Mouse (Mus musculus) kidney, embryonic 15.5 days (tissue): Measurements from ENCODE around the gene St6galnac3. TPM values are rescaled to one million over a fixed set of nuclear protein-coding genes. Genes with fewer than 3 reads are reported as not detected.
A peak's percentile ranks its signal among the peaks of the same experiment; 100 is the strongest.

Source experiments
- ATAC-seq: fragments of 200-750 bp; cut with Nextera tagmentation; replicated peaks from 2 replicates; pipeline ENCODE4 v1.8.0; 2017; ENCODE audit warnings: moderate TSS enrichment; ENCODE audit not compliant: low FRiP score
- H3K27ac ChIP-seq: fragments of 300-500 bp; sonication (generic); 2 replicates; pipeline ENCODE4 v1.5.1; 2015; ENCODE audit warnings: mild to moderate bottlenecking, inconsistent platforms
- H3K27me3 ChIP-seq: fragments of 300-500 bp; sonication (generic); 2 replicates; pipeline ENCODE4 v1.6.1; 2015; ENCODE audit warnings: inconsistent platforms
- H3K36me3 ChIP-seq: fragments of 300-500 bp; sonication (generic); 2 replicates; pipeline ENCODE4 v1.6.1; 2015; ENCODE audit warnings: inconsistent platforms
- H3K4me1 ChIP-seq: fragments of 300-500 bp; sonication (generic); 2 replicates; pipeline ENCODE4 v1.6.1; 2015; ENCODE audit warnings: inconsistent platforms
- H3K4me2 ChIP-seq: fragments of 300-500 bp; sonication (generic); 2 replicates; pipeline ENCODE4 v1.6.1; 2015; ENCODE audit warnings: moderate library complexity, mild to moderate bottlenecking, inconsistent platforms
- H3K4me3 ChIP-seq: fragments of 300-500 bp; sonication (generic); replicated peaks from 2 replicates; pipeline ENCODE4 v1.5.1; 2015; ENCODE audit warnings: mild to moderate bottlenecking, inconsistent platforms
- H3K9ac ChIP-seq: fragments of 300-500 bp; sonication (generic); 2 replicates; pipeline ENCODE4 v1.6.1; 2015; ENCODE audit warnings: mild to moderate bottlenecking, inconsistent platforms
- H3K9me3 ChIP-seq: fragments of 300-500 bp; sonication (generic); replicated peaks from 2 replicates; pipeline ENCODE4 v1.6.1; 2016; ENCODE audit warnings: inconsistent platforms
- WGBS: fragments of 180-500 bp; shearing (Covaris S2); methylation state at CpG from one replicate; pipeline ENCODE4 v1.1.7; 2015; ENCODE audit warnings: mixed read lengths; 5-methylcytosine and 5-hydroxymethylcytosine counted together
- polyA plus RNA-seq: library from polyadenylated mRNA; unstranded; fragments of >200 nt; fragmentation: Nextera tagmentation; extraction: Ambion mirVana; gene quantifications from 2 replicates; pipeline ENCODE4 v1.2.1, GENCODE M21; 2015

The St6galnac3 gene
- polyA plus RNA-seq, 1 experiment from 2014 or later: 65.5 TPM

DNA sequence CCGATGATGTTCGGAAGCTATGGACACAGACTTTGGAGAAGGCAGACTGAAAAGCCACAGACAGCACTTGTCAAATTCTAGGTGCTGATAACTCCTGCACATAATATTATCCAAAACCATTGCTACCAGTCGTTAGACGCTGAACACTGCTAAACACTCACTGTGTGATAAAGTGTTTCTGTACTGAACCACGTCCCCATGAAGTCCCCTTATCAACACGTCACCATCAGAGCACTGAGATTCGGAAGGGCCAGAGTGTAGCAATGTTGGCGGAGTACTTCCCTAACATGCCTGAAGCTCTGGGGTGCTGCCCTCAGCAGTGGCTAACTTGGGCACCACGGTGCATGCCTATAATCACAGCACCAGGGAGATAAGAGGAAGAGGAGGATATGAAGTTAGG lies 43.3 kb downstream of the St6galnac3 start:
- no peaks in the 10 kb centered on the region for H3K27me3 ChIP-seq
- no peaks in the 10 kb centered on the region for H3K9me3 ChIP-seq
- peaks cover 42% of the 10 kb centered on the region for H3K4me1 ChIP-seq
- H3K27ac ChIP-seq: no peak overlapping the region
- no peak for ATAC-seq
- no peaks in the 10 kb centered on the region for H3K36me3 ChIP-seq
- H3K4me2 ChIP-seq: no peak overlapping the region
- no peak overlapping the region for H3K4me3 ChIP-seq
- 90% methylated on average over 9 of the region's 9 CpGs for WGBS
- H3K9ac ChIP-seq: no peak overlapping the region

DNA sequence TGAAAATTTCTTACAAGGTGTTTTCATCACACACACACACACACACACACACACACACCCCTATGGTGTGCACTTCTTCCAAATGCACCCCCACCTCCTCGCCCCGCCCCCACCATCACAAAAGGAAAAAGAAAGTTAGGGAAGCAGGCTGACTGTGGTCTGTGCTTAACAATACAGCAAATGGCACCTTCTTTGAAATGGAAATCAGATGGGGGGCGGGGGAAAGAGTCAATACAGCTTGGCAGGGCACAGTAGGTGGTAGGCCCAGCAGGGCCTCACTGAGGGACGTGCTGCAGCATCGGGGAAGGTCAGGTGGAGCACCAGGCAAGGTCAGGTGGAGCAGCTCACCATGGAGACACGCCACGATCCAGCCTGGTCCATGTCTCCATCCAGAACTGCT lies 49.1 kb downstream of the St6galnac3 start:
- no peak for ATAC-seq
- H3K4me1 ChIP-seq: peaks cover 57% of the 10 kb centered on the region
- WGBS: 40% methylated on average over 7 of the region's 7 CpGs
- no peak overlapping the region for H3K9ac ChIP-seq
- no peak overlapping the region for H3K4me2 ChIP-seq
- H3K4me3 ChIP-seq: no peak overlapping the region
- no peaks in the 10 kb centered on the region for H3K27me3 ChIP-seq
- 0 out of 2 replicates have a peak overlapping the region, but pooled peaks have one; percentile 20 for H3K27ac ChIP-seq
- H3K36me3 ChIP-seq: no peaks in the 10 kb centered on the region
- H3K9me3 ChIP-seq: no peaks in the 10 kb centered on the region

DNA sequence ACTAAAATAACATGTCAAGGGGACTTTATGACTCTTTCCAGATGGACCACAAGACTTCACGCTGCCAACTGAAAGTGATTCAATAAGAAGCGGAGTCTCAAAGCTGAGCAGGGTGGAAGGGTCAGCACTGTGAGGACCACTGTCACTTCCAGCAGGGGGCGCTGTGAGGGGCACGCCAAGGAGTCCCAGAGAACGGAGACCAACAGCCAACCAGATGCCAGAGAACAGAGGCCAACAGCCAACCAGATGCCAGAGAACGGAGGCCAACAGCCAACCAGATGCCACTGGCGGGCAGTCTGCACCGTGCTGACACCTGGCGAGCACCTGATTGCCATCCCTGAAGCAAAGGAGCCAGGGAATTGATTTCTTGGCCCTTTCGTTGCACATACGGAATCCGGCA lies 49.9 kb downstream of the St6galnac3 start:
- ATAC-seq: peak; percentile 38; the same call in 1 of the 2 replicates
- H3K27ac ChIP-seq: no peak overlapping the region
- H3K9me3 ChIP-seq: no peaks in the 10 kb centered on the region
- H3K9ac ChIP-seq: no peak overlapping the region
- H3K4me2 ChIP-seq: no peak overlapping the region
- no peak overlapping the region for H3K4me3 ChIP-seq
- H3K36me3 ChIP-seq: no peaks in the 10 kb centered on the region
- 44% methylated on average over 12 of the region's 12 CpGs for WGBS
- peaks cover 63% of the 10 kb centered on the region for H3K4me1 ChIP-seq
- H3K27me3 ChIP-seq: no peaks in the 10 kb centered on the region

DNA sequence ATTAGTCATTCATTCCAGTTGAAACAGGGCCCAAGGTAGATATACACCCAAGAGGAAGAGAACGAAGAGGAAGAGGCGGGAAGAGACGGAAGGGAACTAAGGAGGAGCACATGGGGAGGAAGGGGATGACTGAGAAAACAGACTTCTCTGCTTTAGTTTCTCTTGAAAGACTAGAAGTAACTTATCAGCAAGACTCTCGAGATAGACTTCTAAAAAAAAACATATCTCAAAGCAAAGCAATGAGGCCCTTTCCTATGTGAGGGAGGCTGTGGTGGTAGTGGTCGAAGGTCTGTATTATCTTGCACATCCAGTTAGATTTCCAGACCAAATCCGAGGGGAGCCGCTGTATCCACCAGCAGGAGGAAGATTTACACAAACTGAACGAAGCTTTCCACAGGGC lies 50.6 kb downstream of the St6galnac3 start:
- H3K4me2 ChIP-seq: no peak overlapping the region
- no peak overlapping the region for H3K9ac ChIP-seq
- no peak overlapping the region for H3K27ac ChIP-seq
- no peak overlapping the region for H3K4me3 ChIP-seq
- WGBS: 74% methylated on average over 8 of the region's 8 CpGs
- ATAC-seq: no peak
- peaks cover 70% of the 10 kb centered on the region for H3K4me1 ChIP-seq
- no peaks in the 10 kb centered on the region for H3K27me3 ChIP-seq
- no peaks in the 10 kb centered on the region for H3K9me3 ChIP-seq
- no peaks in the 10 kb centered on the region for H3K36me3 ChIP-seq

DNA sequence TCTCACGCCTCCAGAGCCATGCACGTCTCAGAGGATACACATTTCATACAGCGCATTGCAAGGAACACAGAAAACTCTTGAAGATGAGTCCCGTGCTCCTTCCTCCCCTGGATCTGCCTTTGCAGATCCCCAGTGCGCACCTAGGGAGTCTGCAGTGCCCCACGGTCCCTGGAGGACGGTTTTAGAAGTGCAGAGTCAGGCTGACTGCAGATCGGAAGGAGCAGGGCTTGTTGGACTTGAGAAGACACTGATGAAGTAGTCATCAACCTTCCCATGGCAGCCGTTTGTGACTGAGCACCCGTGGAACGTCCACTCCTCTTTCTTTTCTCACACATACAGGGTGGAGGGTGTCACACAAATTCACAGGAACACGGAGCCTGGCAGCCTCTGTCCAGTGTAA lies 51.5 kb downstream of the St6galnac3 start:
- Histone ChIP-seq H3K9me3 (no peaks in the 10 kb centered on the region), H3K4me3 (no peak overlapping the region), H3K4me2 (no peak overlapping the region), H3K9ac (no peak overlapping the region), H3K4me1 (peaks cover 76% of the 10 kb centered on the region), H3K27ac (no peak overlapping the region), H3K36me3 (no peaks in the 10 kb centered on the region), H3K27me3 (no peaks in the 10 kb centered on the region)
- 86% methylated on average over 12 of the region's 12 CpGs for WGBS
- ATAC-seq: no peak

DNA sequence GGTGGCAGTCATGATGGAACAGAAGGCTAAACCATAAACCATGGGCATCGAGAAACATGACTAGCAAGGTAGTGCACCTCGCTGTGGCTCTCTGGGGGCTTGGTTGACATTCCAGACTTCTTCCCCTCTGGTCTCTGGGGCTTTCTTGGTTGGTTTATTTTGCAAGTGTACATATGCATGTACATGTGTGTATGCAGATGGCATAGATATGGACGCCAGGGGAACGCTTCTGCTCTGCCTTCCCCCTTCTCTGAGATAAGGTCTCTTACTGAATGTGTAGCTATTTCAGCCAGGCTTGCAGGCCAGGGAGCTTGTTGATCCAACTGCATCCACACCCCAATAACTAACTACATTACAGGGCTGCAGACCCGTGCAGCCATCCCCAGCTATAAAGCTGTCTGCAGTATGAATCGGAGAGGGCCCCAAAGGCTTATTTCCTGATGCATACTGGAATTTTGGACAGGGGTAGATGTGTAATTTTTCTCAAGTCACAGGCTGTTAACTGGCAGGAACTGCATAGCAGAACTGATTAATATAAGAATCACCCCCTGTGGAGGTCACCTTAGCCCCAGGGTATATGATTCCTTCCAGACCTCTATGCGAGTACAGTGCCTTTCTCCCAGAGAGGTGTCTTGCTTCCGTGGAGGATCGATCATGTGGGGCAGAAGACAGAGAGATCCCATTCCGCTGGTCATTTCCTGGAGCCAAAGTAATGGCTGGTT lies 53.9 kb downstream of the St6galnac3 start:
- peak overlapping the region; percentile 59 for H3K27ac ChIP-seq
- no peaks in the 10 kb centered on the region for H3K27me3 ChIP-seq
- ATAC-seq: no peak
- peaks cover 66% of the 10 kb centered on the region for H3K4me1 ChIP-seq
- no peak overlapping the region for H3K4me3 ChIP-seq
- H3K36me3 ChIP-seq: no peaks in the 10 kb centered on the region
- H3K9ac ChIP-seq: no peak overlapping the region
- WGBS: 46% methylated on average over 10 of the region's 10 CpGs
- H3K4me2 ChIP-seq: no peak overlapping the region
- no peaks in the 10 kb centered on the region for H3K9me3 ChIP-seq

DNA sequence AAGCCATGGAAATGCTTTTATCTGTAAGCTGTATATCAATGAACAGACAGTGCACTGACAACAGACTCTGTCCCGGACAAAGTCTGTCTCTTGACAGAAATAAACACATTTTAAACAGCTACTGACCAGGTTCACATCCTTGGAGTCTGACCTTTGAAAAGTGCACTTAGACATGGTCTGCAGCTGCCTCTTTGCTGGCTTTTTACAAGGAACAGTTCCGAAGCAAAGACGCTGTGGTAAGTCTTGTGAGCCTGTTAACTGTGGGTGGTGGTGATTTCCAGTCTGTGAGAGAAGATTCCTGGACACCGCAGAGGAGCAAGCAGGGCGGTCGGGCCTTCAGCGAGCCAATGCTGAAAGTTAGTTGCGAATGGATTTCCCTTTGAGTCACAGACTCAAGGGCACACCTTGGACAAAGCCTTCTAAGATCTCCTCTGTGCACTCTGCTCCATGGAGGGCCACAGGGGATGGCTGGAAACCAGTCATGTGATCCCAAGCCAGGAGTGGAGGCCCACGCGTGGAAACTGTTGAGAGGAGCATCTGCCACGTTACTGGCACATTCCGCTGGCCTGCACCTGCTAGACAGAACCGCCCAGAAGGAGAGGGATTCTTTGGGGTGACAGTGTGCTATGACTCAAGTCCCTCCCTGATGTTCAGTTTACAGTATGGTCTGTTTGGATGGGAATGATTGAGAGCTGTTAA lies 55.1 kb downstream of the St6galnac3 start:
- ATAC-seq: no peak
- H3K9ac ChIP-seq: no peak overlapping the region
- H3K36me3 ChIP-seq: no peaks in the 10 kb centered on the region
- H3K4me2 ChIP-seq: no peak overlapping the region
- no peaks in the 10 kb centered on the region for H3K9me3 ChIP-seq
- H3K4me1 ChIP-seq: peaks cover 62% of the 10 kb centered on the region
- 79% methylated on average over 13 of the region's 13 CpGs for WGBS
- no peaks in the 10 kb centered on the region for H3K27me3 ChIP-seq
- peak overlapping the region; percentile 65 for H3K27ac ChIP-seq
- no peak overlapping the region for H3K4me3 ChIP-seq

DNA sequence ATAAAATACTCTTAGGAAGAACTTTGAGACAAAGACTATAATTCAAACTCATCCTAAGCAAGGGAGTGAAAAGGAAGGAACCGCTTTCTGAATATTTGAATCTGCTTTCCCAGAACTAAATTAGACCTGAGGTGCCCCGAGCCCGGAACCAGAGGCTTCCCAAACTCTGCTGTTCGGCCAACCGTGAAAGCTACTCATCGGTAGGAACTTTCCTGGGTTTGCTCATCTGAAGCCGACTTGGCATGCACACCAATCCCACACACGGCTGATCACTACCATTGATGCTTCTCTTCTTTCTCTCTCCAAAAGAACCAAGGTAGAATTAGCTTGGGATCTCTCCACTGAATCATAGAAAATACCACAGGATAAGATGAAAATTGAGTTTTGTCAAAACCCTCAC lies 55.6 kb downstream of the St6galnac3 start:
- WGBS: 27% methylated on average over 8 of the region's 8 CpGs
- Histone ChIP-seq H3K4me1 (peaks cover 64% of the 10 kb centered on the region), H3K27me3 (no peaks in the 10 kb centered on the region), H3K27ac (peak overlapping the region; percentile 65), H3K9me3 (no peaks in the 10 kb centered on the region), H3K9ac (no peak overlapping the region), H3K36me3 (no peaks in the 10 kb centered on the region), H3K4me3 (no peak overlapping the region), H3K4me2 (no peak overlapping the region)
- ATAC-seq: no peak

DNA sequence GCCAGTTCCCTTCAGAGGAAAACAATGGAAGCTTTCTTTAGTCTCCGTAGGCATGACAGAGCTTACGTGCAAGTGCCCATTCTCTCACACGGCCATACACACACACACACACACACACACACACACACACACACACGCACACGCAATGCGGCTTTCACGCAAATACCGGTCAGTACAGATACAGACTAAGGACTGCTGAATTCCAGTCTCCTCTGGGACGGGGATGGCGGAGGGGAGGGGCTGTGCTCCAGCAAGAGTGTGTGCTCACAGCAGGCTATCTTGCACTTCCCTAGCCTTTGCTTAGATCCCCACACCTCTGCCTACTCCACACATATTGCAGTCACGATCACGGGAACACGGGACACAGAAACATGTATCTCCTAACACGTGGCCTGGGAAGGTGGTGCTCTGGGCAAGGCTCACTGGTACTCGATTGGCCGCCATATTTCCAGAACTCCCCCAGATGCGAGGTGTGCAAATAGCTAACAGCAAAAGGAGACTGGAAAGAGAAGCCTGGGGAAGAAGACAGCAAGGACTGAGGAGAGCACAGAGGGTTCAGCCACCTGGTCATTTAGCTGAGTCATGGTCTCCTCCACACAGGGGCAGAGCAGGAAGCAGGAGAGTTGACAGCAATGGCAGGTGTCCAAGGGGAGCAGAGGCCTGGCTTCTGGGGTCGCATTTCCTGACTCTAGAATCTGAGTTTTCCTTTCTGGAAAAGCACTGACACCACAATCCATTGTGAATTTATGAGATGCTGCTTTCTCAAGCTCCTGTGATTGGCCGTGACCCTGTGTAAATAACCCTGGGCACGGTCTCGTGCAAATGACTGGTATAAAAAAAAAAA lies 56.3 kb downstream of the St6galnac3 start:
- Histone ChIP-seq H3K4me2 (no peak overlapping the region), H3K4me3 (no peak overlapping the region), H3K27ac (peak overlapping the region; percentile 65), H3K9me3 (no peaks in the 10 kb centered on the region), H3K27me3 (no peaks in the 10 kb centered on the region), H3K36me3 (no peaks in the 10 kb centered on the region), H3K4me1 (peaks cover 71% of the 10 kb centered on the region), H3K9ac (no peak overlapping the region)
- peak; percentile 75 for ATAC-seq
- WGBS: 57% methylated on average over 21 of the region's 21 CpGs

DNA sequence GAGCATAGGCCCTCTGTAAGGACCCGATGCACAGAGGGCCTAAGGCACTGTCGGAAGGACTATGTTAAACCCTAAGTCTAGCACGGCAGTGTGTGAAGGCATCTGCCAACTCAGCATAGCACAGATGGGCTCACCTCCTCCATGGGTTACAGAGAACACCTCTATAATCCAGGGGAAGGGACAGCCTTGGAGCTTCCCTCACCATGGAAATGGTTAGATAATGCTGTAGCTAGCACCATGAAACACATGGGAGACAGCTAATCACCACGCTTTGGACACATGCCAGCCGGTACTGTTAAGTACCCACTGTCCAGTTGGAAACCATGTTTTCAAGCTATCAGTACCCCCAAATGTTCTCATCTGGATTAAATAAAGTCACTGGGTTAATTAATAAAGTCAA lies 60.3 kb downstream of the St6galnac3 start:
- Histone ChIP-seq H3K4me3 (no peak overlapping the region), H3K36me3 (no peaks in the 10 kb centered on the region), H3K27me3 (no peaks in the 10 kb centered on the region), H3K4me1 (peaks cover 71% of the 10 kb centered on the region), H3K4me2 (no peak overlapping the region), H3K27ac (peak overlapping the region; percentile 61), H3K9me3 (no peaks in the 10 kb centered on the region), H3K9ac (no peak overlapping the region)
- ATAC-seq: no peak
- 73% methylated on average over 5 of the region's 5 CpGs for WGBS

DNA sequence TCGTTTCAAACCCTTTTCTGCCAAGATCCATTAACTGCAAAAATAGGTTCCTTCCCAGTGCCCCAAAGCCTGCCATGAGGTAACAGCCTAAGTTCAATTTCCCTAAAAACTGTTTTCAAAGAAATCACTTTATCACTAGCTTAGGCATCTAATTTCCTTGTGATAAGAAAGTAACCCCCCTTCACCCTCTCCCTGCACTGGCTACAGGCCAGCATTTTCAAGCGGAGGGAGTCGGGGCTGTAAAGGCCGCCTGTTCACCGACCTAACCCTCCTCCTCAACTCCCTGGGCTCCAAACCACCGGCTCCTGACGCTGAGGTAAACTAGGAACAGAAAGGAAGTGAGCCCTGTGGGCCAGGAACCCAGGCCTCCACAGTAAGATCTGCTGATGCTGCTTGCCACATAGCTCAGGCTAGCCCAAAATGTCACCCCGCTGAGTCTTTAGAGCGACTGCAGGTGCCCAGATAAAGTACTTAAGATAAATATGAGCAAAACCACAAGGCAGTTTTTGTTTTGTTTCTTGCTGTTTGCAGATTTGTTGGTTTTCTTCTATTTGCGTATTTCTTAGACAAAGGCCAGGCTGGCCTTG lies 61.0 kb downstream of the St6galnac3 start:
- Histone ChIP-seq H3K36me3 (0 out of 2 replicates have a peak, but pooled peaks cover 4% of the 10 kb centered on the region), H3K4me1 (peaks cover 64% of the 10 kb centered on the region), H3K9ac (no peak overlapping the region), H3K9me3 (no peaks in the 10 kb centered on the region), H3K4me2 (no peak overlapping the region), H3K27me3 (no peaks in the 10 kb centered on the region), H3K27ac (peak overlapping the region; percentile 61), H3K4me3 (no peak overlapping the region)
- ATAC-seq: no peak
- 35% methylated on average over 10 of the region's 10 CpGs for WGBS
